Mouse (Mus musculus) stomach, embryonic 16.5 days (tissue): ENCODE data around the gene Acot6. TPM values are rescaled to one million over a fixed set of nuclear protein-coding genes. Genes with fewer than 3 reads are reported as not detected.
"Not testable (repeated sequence)": the region's sequence is repeated elsewhere in the genome, so short reads cannot be mapped to it uniquely, and the experiment has no call there.

ENCODE experiments used
- ATAC-seq: fragments of 200-750 bp; cut with Nextera tagmentation; 2 replicates; pipeline ENCODE4 v1.8.0; 2017; ENCODE audit warnings: moderate number of reproducible peaks, moderate TSS enrichment; ENCODE audit not compliant: insufficient read depth, low FRiP score
- H3K27ac ChIP-seq: fragments of 300-500 bp; sonication (generic); 2 replicates; pipeline ENCODE4 v1.5.1; 2014; ENCODE audit warnings: low read length
- H3K27me3 ChIP-seq: fragments of 300-500 bp; sonication (generic); 2 replicates; pipeline ENCODE4 v1.6.1; 2014; ENCODE audit warnings: low read length, control low read depth, mixed read lengths; ENCODE audit not compliant: control insufficient read depth, insufficient read depth
- H3K36me3 ChIP-seq: fragments of 300-500 bp; sonication (generic); 2 replicates; pipeline ENCODE4 v1.6.1; 2014; ENCODE audit warnings: low read length; ENCODE audit not compliant: control insufficient read depth, insufficient read depth
- H3K4me1 ChIP-seq: fragments of 300-500 bp; sonication (generic); 2 replicates; pipeline ENCODE4 v1.6.1; 2014; ENCODE audit warnings: low read length, control low read depth, mixed read lengths; ENCODE audit not compliant: control insufficient read depth, insufficient read depth
- H3K4me2 ChIP-seq: fragments of 300-500 bp; sonication (generic); 2 replicates; pipeline ENCODE4 v1.6.1; 2014; ENCODE audit warnings: low read depth, low read length, mixed read lengths
- H3K4me3 ChIP-seq: fragments of 300-500 bp; sonication (generic); replicated peaks from 2 replicates; pipeline ENCODE4 v1.5.1; 2014; ENCODE audit warnings: mild to moderate bottlenecking, low read length
- H3K9ac ChIP-seq: fragments of 300-500 bp; sonication (generic); 2 replicates; pipeline ENCODE4 v1.6.1; 2014; ENCODE audit warnings: low read length
- H3K9me3 ChIP-seq: fragments of 300-500 bp; sonication (generic); replicated peaks from 2 replicates; pipeline ENCODE4 v1.6.1; 2016; ENCODE audit warnings: low read length, control low read depth; ENCODE audit not compliant: control insufficient read depth
- WGBS: fragments of 180-500 bp; shearing (Covaris S2); extraction: QIAGEN DNeasy Blood & Tissue Kit; methylation state at CpG from one replicate; pipeline ENCODE4 v1.1.7; 2014; 5-methylcytosine and 5-hydroxymethylcytosine counted together
- polyA plus RNA-seq: library from polyadenylated mRNA; unstranded; fragments of >200 nt; fragmentation: Nextera tagmentation; extraction: Ambion mirVana; gene quantifications from 2 replicates; pipeline ENCODE4 v1.2.1, GENCODE M21; 2015

The Acot6 gene
- polyA plus RNA-seq, 1 experiment from 2014 or later = 1.4 TPM

GRCm38 (mm10) chr12:84063228-84063627 is 37.2 kb upstream of the Acot6 start:
- H3K4me2 ChIP-seq = no peak overlapping the region
- no peak overlapping the region for H3K9ac ChIP-seq
- 67% methylated on average over 5 of the region's 5 CpGs for WGBS
- H3K36me3 ChIP-seq = no peaks in the 10 kb centered on the region
- H3K27me3 ChIP-seq = peaks cover 4% of the 10 kb centered on the region; the same call in 1 of the 2 replicates
- no peaks in the 10 kb centered on the region for H3K4me1 ChIP-seq
- ATAC-seq = no peak
- H3K4me3 ChIP-seq = no peak overlapping the region
- H3K9me3 ChIP-seq = no peaks in the 10 kb centered on the region
- H3K27ac ChIP-seq = no peak overlapping the region

DNA sequence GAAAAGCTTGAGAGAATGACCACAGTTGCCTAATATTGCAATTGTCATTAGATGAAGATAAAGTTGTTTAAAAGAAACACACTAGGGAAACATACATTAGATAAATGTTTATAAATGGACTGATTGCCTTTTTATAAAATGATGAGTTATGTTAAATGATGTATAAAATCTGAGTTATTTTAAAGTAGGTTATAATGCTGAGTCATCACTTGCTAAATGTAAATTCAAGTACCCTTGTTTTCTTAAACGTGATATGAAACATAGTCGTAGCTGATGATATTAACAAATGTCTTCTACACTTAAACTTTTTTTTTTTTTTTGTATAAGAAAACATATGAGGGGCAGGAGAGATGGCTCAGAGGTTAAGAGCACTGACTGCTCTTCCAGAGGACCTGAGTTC is 36.6 kb upstream of the Acot6 start:
- ATAC-seq = no peak
- no peak overlapping the region for H3K4me2 ChIP-seq
- H3K27ac ChIP-seq = no peak overlapping the region
- H3K9me3 ChIP-seq = no peaks in the 10 kb centered on the region
- no peak overlapping the region for H3K4me3 ChIP-seq
- H3K9ac ChIP-seq = no peak overlapping the region
- no peaks in the 10 kb centered on the region for H3K36me3 ChIP-seq
- H3K27me3 ChIP-seq = peaks cover 10% of the 10 kb centered on the region; the same call in 1 of the 2 replicates
- H3K4me1 ChIP-seq = no peaks in the 10 kb centered on the region
- 65% methylated on average over 2 of the region's 2 CpGs for WGBS

DNA sequence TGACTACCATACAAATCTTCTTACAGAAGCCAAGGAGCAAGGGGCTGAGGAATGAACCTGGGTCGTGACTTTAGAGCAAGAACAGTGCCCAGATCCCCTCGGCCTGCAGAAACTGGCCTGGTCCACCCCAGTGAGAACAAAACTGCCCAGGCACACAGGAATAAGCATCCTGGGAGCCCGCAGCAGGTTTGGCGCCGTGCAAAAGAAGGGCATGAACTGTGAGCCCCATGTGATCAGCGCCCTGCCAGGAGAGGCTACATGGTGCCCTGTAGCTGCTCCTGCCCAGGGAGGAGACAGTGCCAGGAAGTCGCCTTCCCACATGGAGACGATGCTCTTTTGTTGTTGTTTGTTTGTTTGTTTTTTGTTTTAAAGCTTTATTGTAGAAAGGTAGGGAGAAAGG is 35.8 kb upstream of the Acot6 start:
- Histone ChIP-seq H3K4me2 (no peak overlapping the region), H3K27me3 (peaks cover 16% of the 10 kb centered on the region; the same call in 1 of the 2 replicates), H3K9me3 (no peaks in the 10 kb centered on the region), H3K4me1 (no peaks in the 10 kb centered on the region), H3K9ac (no peak overlapping the region), H3K36me3 (no peaks in the 10 kb centered on the region), H3K4me3 (no peak overlapping the region), H3K27ac (no peak overlapping the region)
- ATAC-seq = no peak
- 73% methylated on average over 8 of the region's 8 CpGs for WGBS

DNA sequence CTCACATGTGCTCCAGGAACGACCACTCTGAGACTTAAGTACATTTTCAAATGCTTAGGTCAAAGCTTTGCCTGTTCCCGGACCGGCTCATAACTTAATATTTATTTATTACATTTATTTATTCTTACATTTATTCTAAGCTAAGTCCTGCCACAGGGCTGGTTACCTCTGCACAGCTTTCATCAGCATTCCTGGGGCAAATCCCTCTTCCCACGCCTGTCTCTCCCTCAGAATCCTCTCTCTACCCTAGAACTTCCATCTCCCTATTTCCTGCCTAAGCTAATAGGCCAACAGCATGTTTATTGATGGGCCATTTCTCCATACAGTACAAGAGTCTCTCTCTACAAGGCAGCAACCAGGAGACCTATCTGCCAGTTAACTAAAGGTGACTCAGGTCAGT is 32.7 kb upstream of the Acot6 start:
- no peak overlapping the region for H3K9ac ChIP-seq
- H3K4me2 ChIP-seq = no peak overlapping the region
- no peak overlapping the region for H3K27ac ChIP-seq
- no peak overlapping the region for H3K4me3 ChIP-seq
- H3K27me3 ChIP-seq = peaks cover 16% of the 10 kb centered on the region; the same call in 1 of the 2 replicates
- 67% methylated on average over 4 of the region's 4 CpGs for WGBS
- H3K36me3 ChIP-seq = no peaks in the 10 kb centered on the region
- H3K9me3 ChIP-seq = no peaks in the 10 kb centered on the region
- no peak for ATAC-seq
- H3K4me1 ChIP-seq = no peaks in the 10 kb centered on the region

DNA sequence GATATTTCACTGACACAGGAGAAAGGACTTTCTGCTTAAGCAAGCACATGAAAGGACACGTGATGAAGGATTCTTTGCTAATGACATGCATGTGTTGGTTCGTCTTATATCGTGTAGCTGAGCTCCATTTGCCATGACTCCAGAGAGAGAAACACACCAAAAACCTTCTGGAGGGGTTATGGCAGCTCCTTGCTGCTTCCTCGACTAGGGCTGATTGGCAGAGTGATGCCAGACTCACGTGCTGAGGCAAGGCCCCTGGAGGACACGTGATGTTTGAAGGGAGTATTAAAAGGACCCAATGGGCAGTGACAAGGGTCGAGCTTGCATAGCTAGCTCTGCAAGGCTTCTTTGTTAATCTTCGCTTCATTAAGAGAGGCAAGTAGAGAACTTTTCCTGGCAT is 32.2 kb upstream of the Acot6 start:
- H3K36me3 ChIP-seq = no peaks in the 10 kb centered on the region
- no peak for ATAC-seq
- peaks cover 16% of the 10 kb centered on the region; the same call in 1 of the 2 replicates for H3K27me3 ChIP-seq
- whole genome bisulfite sequencing = 69% methylated on average over 8 of the region's 8 CpGs
- no peak overlapping the region for H3K4me3 ChIP-seq
- no peak overlapping the region for H3K9ac ChIP-seq
- H3K4me1 ChIP-seq = no peaks in the 10 kb centered on the region
- H3K9me3 ChIP-seq = no peaks in the 10 kb centered on the region
- no peak overlapping the region for H3K4me2 ChIP-seq
- H3K27ac ChIP-seq = no peak overlapping the region

GRCm38 (mm10) chr12:84068986-84069385 is 31.5 kb upstream of the Acot6 start, which contains the start of gene Acot5:
TSS of gene Acot5 (plus strand) at chr12:84069325.
- no peak for ATAC-seq
- Histone ChIP-seq H3K4me1 (no peaks in the 10 kb centered on the region), H3K36me3 (no peaks in the 10 kb centered on the region), H3K4me3 (peak within 1 kb of the TSS; percentile 40), H3K9ac (no peak within 1 kb of the TSS), H3K9me3 (no peaks in the 10 kb centered on the region), H3K27me3 (peaks cover 16% of the 10 kb centered on the region; the same call in 1 of the 2 replicates), H3K27ac (no peak within 1 kb of the TSS), H3K4me2 (peak within 1 kb of the TSS; percentile 56)
- 45% methylated on average over 9 of the region's 9 CpGs for WGBS

- not testable (repeated sequence) for ATAC-seq, H3K9ac ChIP-seq, H3K4me1 ChIP-seq, H3K9me3 ChIP-seq, H3K36me3 ChIP-seq, H3K27ac ChIP-seq
- peaks cover 16% of the 10 kb centered on the region; the same call in 1 of the 2 replicates for H3K27me3 ChIP-seq
- H3K4me3 ChIP-seq = peak overlapping the region; percentile 40
- peak overlapping the region; percentile 56 for H3K4me2 ChIP-seq
- WGBS = 2% methylated on average over 44 of the region's 52 CpGs
Measured at GRCm38 (mm10) chr12:84069582-84069981, 30.9 kb upstream of the Acot6 start.

- no peak for ATAC-seq
- Histone ChIP-seq H3K4me2 (no peak overlapping the region), H3K27ac (no peak overlapping the region), H3K4me1 (no peaks in the 10 kb centered on the region), H3K27me3 (peaks cover 16% of the 10 kb centered on the region; the same call in 1 of the 2 replicates), H3K4me3 (no peak overlapping the region), H3K9ac (no peak overlapping the region), H3K9me3 (no peaks in the 10 kb centered on the region), H3K36me3 (no peaks in the 10 kb centered on the region)
- 87% methylated on average over 2 of the region's 2 CpGs for WGBS
Measured at GRCm38 (mm10) chr12:84071696-84072095, 28.8 kb upstream of the Acot6 start.

- Histone ChIP-seq H3K4me1 (no peaks in the 10 kb centered on the region), H3K9me3 (no peaks in the 10 kb centered on the region), H3K4me3 (no peak overlapping the region), H3K27ac (no peak overlapping the region), H3K36me3 (no peaks in the 10 kb centered on the region), H3K27me3 (no peaks in the 10 kb centered on the region), H3K9ac (no peak overlapping the region), H3K4me2 (no peak overlapping the region)
- WGBS = 79% methylated on average over 4 of the region's 4 CpGs
- no peak for ATAC-seq
Measured at GRCm38 (mm10) chr12:84077371-84077990, 23.0 kb upstream of the Acot6 start.
